Mouse (Mus musculus) Patski (cell line): ENCODE results near the gene Polr3b. TPM values are rescaled to one million over a fixed set of nuclear protein-coding genes. Genes with fewer than 3 reads are reported as not detected.
A peak's percentile ranks its signal among the peaks of the same experiment; 100 is the strongest.

Source experiments
- ATAC-seq: fragments of 100-300 bp; one replicate; pipeline ENCODE4 v1.8.0; 2021
- CTCF ChIA-PET: fragments of 350-600 bp; sonication (Branson Sonifier 250); formaldehyde crosslinking; loops from one replicate; lab custom pipeline; 2022; ENCODE audit warnings: inconsistent platforms; lab: Charles Lee
- POLR2A ChIA-PET: fragments of 350-600 bp; sonication (Branson Sonifier 250); formaldehyde crosslinking; loops from one replicate; lab custom pipeline; 2022; ENCODE audit warnings: antibody characterized with exemption, inconsistent platforms; lab: Charles Lee
- DNase-seq: peaks from one replicate; pipeline ENCODE4 v3.0.0-alpha.2; 2011; ENCODE audit warnings: low read depth, low spot score
- H3K27me3 ChIP-seq: fragments of 371-371 bp; one replicate; pipeline ENCODE4 v1.5.1; 2021
- CTCF ChIP-seq: fragments of 100-300 bp; IDR thresholded peaks from one replicate; pipeline ENCODE4 v1.5.1; 2021
- in situ Hi-C: fragments of 300-500 bp; cut with MboI; formaldehyde crosslinking; loops from 3 replicates; pipeline ENCODE4 v1.11.1; 2018; ENCODE audit warnings: low pct_unique_long_range_greater_than_20kb, mixed read lengths
- polyA plus RNA-seq: library from polyadenylated mRNA; unstranded; gene quantifications from one replicate; pipeline ENCODE4 v1.2.3, GENCODE M21; 2021

Polr3b gene
- polyA plus RNA-seq, 1 experiment from 2014 or later: 14.3 TPM

GRCm38 (mm10) chr10:84686122-84686497, 64.0 kb downstream of the Polr3b start:
- no peaks in the 10 kb centered on the region for H3K27me3 ChIP-seq
- TF ChIP-seq CTCF: no peak
- no peak for DNase-seq
- ChIA-PET POLR2A (no interaction called here), CTCF (no interaction called here)
- no peak for ATAC-seq
- in situ Hi-C loops: no loop called here

DNA sequence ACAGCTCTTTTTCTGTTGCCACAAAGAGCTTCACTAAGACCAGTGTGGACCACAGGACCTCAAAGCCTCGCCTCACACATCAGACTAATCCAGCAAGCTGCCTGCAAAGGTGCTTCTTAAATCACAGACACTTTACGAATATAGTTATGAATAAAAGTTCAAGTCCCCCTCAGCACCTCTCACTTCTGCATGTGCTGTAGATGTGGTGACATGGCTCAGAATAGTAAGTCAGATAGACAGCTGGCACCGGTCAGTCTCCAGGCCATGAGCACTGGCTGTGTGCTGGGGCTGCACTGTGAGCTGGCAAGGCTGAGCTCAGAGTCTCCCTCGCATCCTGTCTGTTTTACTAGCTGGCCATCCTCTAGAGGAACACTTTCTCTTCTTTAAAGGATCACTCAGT, 64.6 kb downstream of the Polr3b start:
- ATAC-seq: no peak
- no peak for TF ChIP-seq CTCF
- ChIA-PET POLR2A (no interaction called here), CTCF (no interaction called here)
- in situ Hi-C loops: no loop called here
- DNase-seq: no peak
- no peaks in the 10 kb centered on the region for H3K27me3 ChIP-seq

GRCm38 (mm10) chr10:84687736-84688135, 65.6 kb downstream of the Polr3b start:
- no peak for TF ChIP-seq CTCF
- in situ Hi-C loops: no loop called here

GRCm38 (mm10) chr10:84689846-84690245, 67.8 kb downstream of the Polr3b start:
- in situ Hi-C loops: no loop called here
- no peak for DNase-seq
- H3K27me3 ChIP-seq: no peaks in the 10 kb centered on the region
- CTCF ChIA-PET: interaction anchor here (1.7 to 2.1 kb wide), 2 partner anchors 12 to 18 kb away, joined by 4 read pairs; no protein-coding TSS in a partner anchor
- POLR2A ChIA-PET: no interaction called here
- no peak for TF ChIP-seq CTCF
- ATAC-seq: no peak

More at GRCm38 (mm10) chr10:84687736-84688135, 65.6 kb downstream of the Polr3b start:
- ChIA-PET POLR2A (no interaction called here), CTCF (no interaction called here)
- ATAC-seq: no peak
- no peaks in the 10 kb centered on the region for H3K27me3 ChIP-seq
- DNase-seq: no peak

GRCm38 (mm10) chr10:84690818-84691217, 68.7 kb downstream of the Polr3b start:
- no peak for DNase-seq

GRCm38 (mm10) chr10:84691692-84692091, 69.6 kb downstream of the Polr3b start:
- no peaks in the 10 kb centered on the region for H3K27me3 ChIP-seq
- DNase-seq: no peak
- POLR2A ChIA-PET: no interaction called here
- no peak for TF ChIP-seq CTCF
- ATAC-seq: no peak
- in situ Hi-C loops: no loop called here
- CTCF ChIA-PET: no interaction called here

More at GRCm38 (mm10) chr10:84690818-84691217, 68.7 kb downstream of the Polr3b start:
- ATAC-seq: no peak
- no peaks in the 10 kb centered on the region for H3K27me3 ChIP-seq
- no peak for TF ChIP-seq CTCF
- CTCF ChIA-PET: interaction anchor here (2.1 kb wide), 1 partner anchor 13 kb away, joined by 4 read pairs; no protein-coding TSS in a partner anchor
- in situ Hi-C loops: no loop called here
- POLR2A ChIA-PET: no interaction called here

GRCm38 (mm10) chr10:84693841-84694638, 71.9 kb downstream of the Polr3b start:
- no peak for DNase-seq
- in situ Hi-C loops: no loop called here
- CTCF ChIA-PET: no interaction called here
- H3K27me3 ChIP-seq: no peaks in the 10 kb centered on the region
- POLR2A ChIA-PET: no interaction called here
- no peak for ATAC-seq
- no peak for TF ChIP-seq CTCF

DNA sequence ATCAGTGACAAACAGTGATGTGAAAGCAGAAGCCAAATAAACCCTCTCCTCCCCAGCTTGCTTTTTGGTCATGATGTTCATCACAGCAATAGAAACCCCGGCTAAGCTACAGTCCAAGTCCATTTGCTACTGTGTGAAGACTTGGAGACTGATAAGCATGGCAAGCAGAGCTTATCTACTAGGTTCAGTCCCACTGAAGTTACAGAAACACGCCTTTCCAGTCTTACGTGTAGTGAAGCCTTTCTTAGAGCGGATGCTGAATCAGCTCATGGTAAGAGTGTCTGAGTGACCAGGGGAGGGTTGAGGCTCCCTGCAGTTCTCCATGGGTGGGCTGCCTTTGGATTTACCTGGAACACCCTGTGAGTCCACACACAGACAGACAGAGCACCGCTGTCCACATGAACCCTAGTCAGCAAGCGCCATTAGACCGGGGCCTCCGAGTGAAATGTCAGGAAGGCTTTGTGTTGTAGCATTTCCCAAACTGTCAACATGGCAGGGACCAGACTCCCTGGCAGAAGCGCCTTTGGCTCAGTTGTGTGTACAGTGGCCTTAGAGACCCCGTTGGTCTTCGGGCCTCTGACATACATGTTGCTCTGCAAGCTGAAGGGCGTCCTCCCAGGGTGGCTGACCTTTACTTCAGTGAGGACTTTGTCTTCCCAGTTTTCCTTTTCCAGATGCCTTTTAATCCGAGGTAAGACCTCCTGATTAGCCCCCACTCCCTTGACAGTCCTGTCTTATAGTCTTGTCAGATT, 78.3 kb downstream of the Polr3b start:
- in situ Hi-C loops: no loop called here
- ATAC-seq (no peak), DNase-seq (no peak)
- no peak for TF ChIP-seq CTCF
- ChIA-PET POLR2A (no interaction called here), CTCF (interaction anchor here (0.9 to 1.1 kb wide), 2 partner anchors 13 to 59 kb away, joined by 3 read pairs; no protein-coding TSS in a partner anchor)
- no peaks in the 10 kb centered on the region for H3K27me3 ChIP-seq

GRCm38 (mm10) chr10:84701110-84701509, 79.0 kb downstream of the Polr3b start:
- ATAC-seq (peak; percentile 94), DNase-seq (peak; percentile 61)
- CTCF ChIA-PET: no interaction called here
- POLR2A ChIA-PET: no interaction called here
- no peak for TF ChIP-seq CTCF
- no peaks in the 10 kb centered on the region for H3K27me3 ChIP-seq
- in situ Hi-C loops: no loop called here

- in situ Hi-C loops: no loop called here
- DNase-seq: no peak
- H3K27me3 ChIP-seq: no peaks in the 10 kb centered on the region
- no peak for TF ChIP-seq CTCF
- ChIA-PET POLR2A (no interaction called here), CTCF (no interaction called here)
- ATAC-seq: no peak
Observed at GRCm38 (mm10) chr10:84702115-84702514, 80.0 kb downstream of the Polr3b start.

GRCm38 (mm10) chr10:84704594-84704993, 82.5 kb downstream of the Polr3b start:
- CTCF ChIA-PET: no interaction called here

More at GRCm38 (mm10) chr10:84704594-84704993, 82.5 kb downstream of the Polr3b start:
- in situ Hi-C loops: no loop called here
- no peaks in the 10 kb centered on the region for H3K27me3 ChIP-seq
- DNase-seq: no peak
- no peak for TF ChIP-seq CTCF
- ATAC-seq: no peak
- POLR2A ChIA-PET: no interaction called here
